Mouse (Mus musculus) lung, postnatal 25 days (tissue): ENCODE data around the gene Erg28.

Experiments used
- DNase-seq: peaks from one replicate; pipeline ENCODE4 v3.0.0; 2022; ENCODE audit warnings: low spot score

Erg28 gene

DNA sequence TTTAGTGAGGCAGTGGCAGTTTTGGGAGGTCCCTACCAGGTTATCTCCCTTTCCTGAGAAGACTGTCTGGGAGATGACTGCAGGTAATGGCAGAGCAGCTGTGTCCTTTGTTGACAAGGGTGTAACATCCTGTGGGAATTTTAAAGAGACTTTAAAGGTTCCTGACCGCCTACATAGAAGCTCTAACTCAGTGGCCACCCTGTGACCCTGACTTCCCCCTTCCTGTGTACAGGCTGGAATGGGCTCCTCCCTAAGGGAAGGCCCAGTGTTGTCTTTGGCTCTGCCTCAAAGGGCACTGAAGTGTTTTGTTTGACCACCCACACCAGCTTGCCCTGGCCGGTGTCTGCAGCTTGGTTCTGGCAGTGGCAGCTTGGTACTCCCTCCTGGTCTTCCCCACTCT is 10.8 kb downstream of the Erg28 start:
- peak; percentile 84 for DNase-seq

DNA sequence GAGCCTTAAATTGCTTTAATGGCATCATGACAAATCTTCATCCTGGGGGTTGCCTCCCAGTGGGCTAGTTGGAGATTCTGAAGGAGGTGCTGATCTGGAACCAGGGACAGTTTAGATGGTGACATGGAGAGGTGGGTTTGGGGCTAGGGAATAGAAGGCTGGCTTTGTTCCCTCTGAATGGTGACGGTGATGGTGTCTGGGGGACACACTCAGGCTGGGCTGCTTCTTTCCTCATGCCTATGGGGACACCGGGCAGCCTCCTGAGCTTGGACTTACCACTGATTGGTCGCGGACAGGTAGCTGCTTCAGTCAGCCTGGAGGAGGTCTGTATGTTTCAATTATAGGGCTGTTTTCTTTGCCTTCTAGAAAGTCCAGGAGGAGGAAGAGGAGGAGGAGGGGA is 12.7 kb downstream of the Erg28 start:
- no peak for DNase-seq

DNA sequence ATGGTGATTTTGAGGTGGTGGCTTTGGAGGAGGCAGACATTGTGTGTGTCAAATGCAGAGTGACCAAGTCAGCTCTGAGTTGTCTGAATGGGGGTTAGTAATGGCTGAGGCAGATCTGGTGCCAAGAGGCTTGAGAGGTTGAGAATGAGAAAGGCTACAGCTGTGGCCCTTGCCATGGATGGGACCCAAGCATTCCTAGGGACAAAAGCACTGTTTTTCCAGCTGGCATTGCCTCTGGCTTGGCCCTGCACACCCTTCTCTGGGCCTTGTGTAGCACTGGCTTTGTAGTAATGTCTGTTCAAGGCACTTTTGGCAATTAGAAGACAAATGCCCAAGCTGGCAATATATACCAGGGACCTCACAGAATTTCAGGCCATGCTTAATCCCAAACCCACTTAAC is 13.4 kb downstream of the Erg28 start:
- no peak for DNase-seq

DNA sequence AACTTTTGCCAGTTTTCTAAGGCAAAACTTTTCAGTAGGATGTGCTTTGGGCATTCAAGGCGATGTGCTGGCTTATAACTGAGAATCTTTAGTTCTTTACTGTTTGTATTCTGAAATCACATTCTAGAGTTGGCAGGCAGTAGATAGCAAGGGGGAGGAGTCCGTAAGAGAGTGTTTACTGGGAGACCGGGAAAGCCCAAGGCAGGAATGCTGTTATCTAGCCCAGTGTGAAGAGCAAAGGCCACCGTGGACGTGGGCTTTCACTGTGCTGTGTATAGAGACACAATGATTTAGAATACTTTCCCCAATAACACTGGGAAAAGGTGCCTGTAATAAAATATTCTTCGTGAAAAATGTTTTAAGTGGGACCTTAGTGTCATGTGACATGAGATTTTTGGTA is 14.6 kb downstream of the Erg28 start:
- DNase-seq = peak; percentile 64

DNA sequence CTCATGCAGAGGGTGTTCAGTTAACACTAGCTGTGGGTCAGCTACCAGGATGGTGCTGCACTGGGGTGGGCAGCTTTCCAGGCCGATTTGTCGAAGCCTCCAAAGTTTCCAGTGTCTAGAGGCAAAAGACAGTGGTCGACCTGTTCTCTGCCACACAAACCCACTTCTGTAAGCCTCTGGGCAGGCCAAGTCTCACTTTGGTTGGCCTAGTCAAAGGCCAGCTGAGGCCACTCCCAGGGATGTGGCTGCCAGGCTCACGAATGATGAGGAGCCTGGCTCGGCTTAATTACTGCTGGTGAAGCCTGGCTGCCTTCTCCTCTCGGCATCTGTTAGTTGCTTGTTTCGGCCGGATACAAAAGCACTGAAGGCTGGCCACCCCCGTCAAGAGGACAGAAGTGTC is 24.3 kb downstream of the Erg28 start:
- no peak for DNase-seq

DNA sequence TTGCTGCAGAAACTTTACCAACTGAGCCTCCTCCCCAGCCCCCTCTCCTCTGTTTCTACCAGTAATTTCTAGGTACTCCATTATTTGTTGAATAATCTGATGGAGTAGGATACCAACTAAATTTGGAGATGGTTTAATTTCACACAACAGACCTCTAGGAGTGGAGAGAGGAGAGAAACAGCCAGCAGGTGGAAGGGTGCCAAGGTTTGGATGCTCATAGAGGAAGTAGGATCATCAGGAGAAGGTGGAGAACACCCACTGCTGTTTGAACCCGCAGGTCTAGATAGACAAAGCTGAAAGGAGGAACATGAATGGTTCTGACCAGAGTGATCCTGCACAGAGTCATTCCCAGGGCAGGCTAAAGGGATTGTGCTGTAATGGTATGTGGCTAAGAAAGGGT is 28.8 kb downstream of the Erg28 start:
- no peak for DNase-seq

DNA sequence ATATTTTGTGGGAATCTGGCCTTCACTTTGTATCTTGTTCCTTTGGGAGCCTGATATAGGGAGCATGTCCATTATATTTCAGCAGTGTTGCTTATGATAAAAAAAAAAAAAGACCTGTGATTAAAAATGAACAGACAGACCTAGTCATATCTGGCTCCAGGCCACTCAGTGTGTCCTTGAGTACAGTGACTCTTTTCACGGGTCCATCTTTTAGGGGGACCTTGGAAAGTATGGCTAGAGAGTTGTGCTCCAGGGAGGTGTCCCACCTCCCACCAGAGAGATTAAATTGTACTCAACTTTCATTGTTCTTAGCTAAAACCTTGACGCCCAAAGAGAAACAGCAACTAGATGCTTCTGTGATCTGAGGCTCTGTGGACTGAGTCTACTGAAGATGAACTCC is 30.3 kb downstream of the Erg28 start:
- DNase-seq = no peak

DNA sequence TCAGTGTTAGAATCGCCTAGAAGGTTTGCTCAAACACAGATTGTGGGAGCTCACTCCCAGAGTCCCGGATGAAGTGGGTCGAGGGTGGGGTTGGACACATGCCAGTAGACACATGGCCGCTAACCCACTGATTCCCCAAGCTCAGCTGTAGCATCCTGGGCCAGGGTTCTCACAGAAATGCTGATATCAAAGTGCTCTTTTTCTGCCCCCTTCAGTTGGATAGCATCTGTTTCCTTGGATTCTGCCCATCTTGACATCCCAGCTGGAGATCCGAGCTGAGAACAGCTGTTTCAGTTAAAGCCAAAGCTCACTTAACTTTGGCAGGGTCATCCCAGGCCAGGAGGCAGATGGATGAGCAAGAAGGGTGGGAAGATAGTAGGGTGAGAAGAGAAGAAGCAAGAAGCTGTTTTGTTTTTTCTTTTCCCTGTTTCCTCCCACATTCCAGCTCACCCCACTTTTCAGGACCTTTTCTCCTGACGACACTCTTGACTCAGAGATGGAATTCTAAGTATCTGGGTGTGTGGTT is 31.5 kb downstream of the Erg28 start:
- peak; percentile 43 for DNase-seq

DNA sequence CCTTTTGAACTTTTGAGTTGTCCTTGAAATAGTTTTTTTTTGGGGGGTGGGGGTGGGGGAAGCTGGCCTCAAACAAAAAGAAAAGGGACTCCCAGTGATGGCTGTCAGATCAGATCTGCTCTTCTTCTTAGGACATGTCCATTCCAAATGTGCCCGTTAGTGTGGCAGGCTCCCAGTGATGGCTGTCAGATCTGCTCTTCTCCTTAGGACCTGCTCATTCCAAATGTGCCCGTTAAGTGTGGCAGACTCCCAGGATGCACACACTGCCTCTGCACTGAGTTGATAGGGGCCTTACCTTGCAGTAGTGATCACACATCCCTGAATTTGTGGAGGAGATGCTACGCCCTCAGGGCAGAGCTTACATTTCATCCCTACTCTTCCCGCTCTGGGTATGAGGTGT is 32.2 kb downstream of the Erg28 start:
- no peak for DNase-seq

DNA sequence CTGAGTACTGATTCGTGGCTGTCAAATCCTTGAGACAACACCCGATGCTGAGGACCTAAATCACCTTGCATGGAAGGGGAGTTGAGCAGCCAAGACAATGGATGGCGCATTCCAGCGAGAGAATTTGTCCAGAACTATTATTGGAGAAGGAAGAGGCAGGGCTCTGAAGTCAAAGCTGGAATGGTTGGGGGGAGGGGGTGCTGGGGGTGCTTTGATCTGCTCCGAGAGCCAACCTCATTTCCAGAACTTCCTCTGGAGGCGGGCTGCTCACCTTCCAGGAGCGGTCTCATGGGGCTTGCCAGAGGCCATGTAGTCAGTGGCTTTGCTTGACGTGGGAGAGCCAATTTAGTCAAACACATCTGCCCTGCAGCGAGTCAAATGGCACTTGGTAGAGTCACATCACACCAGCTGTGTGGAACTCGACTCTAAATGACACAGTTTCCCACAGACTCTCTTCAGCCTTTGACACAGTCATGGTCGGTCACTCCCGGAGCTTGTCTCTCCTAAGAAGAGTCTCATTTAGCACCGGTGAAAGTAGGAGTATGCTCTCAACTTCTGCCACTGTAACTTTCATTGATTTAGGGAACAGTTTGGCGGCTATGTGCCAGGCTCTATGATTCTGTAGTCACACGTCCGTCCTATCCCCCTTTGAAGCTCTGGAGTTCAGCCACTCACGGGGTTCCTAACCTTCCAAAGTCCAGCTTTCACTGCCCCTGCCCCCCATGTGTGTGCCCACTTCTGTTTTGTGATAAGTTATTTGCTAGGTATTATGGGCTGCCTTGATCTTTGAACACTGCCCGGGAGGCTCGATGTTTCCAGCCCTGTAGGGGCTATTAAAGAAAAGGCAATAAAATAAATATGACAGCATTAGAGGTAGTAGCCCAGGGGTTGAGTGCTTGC is 39.2 kb downstream of the Erg28 start:
- no peak for DNase-seq

DNA sequence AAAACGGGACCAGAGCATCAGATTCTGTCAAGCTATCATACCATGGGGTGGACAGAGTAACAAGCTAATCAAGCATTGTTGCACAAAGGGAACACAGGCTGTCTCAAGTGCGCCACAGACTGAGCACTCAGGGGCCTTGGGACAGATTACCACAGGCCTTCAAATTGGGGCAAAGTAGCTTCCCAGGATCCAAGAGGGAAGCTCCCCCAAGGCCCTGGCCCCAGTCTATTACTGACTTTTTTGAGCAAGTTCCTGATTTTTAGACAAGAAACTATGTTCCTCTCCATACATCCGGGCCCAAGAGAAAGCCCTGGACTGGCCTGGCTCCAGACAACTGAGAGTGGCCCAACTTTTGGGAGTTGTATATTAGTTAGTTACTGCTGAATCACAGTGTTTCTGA is 42.7 kb downstream of the Erg28 start:
- no peak for DNase-seq

DNA sequence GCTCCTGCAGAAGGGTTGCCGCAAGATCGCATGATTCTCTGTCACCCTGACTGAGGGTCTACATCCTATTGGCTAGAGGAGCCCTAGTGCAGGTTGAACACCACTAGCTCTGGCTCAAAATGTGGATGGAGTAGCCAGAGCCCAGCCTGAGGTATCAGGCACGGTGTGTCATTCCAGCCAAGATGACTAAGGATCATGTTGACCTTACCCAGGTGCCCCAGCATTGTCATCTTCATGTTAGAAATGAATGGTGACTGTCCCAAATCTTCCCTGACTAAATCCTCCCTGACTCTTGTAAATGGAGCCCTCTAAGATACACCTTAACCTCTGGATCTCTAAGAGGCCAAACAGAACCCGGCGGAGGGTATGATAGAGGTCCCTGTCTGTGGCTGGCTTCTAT is 44.6 kb downstream of the Erg28 start:
- no peak for DNase-seq

DNA sequence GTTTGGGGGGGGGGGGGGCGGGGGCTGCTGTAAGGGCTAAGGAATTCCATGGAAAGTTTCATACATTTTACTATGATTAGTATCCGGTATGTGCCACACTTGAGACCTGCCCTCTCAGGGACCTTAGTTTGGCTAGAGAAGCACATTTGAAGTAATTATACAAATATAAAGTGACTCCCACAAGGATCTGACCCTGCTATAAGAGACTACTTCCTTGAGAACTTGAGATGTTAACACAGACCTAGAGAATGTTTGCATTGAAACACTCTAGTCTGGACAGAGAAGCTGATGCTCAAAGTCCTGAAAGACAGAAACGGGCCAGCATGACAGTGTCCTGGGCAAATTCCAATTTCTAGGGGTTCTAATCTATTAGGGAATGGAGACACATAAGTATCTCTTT is 45.4 kb downstream of the Erg28 start:
- DNase-seq = no peak

DNA sequence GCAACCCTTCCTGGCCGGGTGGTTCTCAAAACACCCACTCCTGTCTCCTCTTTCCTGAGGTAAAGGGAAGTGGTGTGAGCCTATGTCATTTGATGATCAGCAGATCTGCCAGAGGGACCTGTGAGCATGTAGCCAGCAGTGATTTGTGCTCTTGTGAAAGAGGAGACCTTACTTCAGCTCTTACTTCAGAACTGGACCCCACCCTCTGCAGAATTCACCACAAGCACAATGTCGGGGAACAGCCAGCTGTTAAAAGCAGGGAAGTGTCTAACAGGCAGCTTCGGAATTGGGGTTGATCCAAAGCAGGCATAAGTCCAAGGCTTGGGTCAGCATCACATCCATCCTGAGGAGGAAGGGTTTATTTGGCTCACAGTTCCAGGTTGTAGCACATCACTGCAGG is 53.0 kb downstream of the Erg28 start:
- DNase-seq = peak; percentile 42

DNA sequence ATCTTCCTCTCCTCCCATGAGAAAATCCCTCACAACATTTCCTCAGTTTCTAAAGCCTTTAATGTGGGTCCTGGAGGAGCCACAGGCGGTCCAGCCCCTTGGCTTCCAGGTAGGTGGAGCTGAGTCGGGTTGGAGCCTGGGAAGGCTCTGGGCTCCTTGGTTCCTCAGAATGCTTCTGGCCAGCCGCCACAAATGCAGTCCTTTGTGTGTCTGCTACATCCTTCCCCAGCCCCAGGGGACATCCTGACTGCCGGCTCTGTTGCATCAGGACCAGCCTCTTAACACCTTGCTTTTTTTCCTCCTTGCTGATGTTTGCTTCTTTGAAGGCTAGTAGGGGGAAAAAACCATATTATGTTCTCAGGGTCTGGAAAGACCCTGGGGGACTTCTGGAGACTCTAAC is 56.6 kb downstream of the Erg28 start:
- DNase-seq = no peak

DNA sequence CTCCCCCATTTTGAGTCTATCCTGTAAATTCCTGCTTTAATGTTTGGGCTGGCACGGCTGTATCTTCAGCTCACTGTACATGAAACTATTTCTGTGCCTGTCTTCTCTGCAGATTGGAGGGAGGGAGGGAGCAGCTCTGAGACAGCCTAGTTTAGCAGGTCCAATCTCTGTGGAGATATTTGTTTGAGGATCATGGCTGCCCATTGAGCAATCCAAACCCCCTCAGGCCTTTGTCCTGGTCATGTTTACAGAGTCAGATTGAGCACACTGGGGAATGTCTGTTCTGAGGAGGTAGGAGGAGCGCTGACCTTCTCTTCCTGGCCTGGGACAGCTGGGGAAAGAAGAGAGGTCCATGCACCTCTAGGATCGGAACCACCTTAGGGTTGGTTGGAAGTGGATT is 58.1 kb downstream of the Erg28 start:
- DNase-seq = no peak
